Mouse (Mus musculus): ENCODE results near the gene Cd70. TPM values are rescaled to one million over a fixed set of nuclear protein-coding genes. Genes with fewer than 3 reads are reported as not detected.

Gene Cd70
- total and polyA plus RNA-seq, 2 experiments = not detected

- H3K79me2 ChIP-seq (ENCODE audit: control insufficient read depth, insufficient read depth, low read length) = no peaks in the 10 kb centered on the region
- no peak for DNase-seq (ENCODE audit: extremely low read depth, low read depth, low spot score)
- no peak overlapping the region for H3K9ac ChIP-seq (ENCODE audit: low read depth, low read length)
- 88% methylated on average over 7 of the region's 7 CpGs for WGBS
- no peak overlapping the region for H3K4me3 ChIP-seq (ENCODE audit: insufficient read depth, low read depth, low read length)
- TF ChIP-seq CTCF (IDR thresholded peaks at IDR 0.05; ENCODE audit: low read depth, low read length) (no peak), POLR2A (IDR thresholded peaks at IDR 0.05; ENCODE audit: extremely low read depth, insufficient read depth, low read length) (no peak)
- no peaks in the 10 kb centered on the region for H3K4me1 ChIP-seq (ENCODE audit: control insufficient read depth, insufficient read depth, low read length)
- H3K27me3 ChIP-seq (ENCODE audit: control insufficient read depth, insufficient read depth, low read length) = 0 out of 2 replicates have a peak, but pooled peaks cover 3% of the 10 kb centered on the region
- H3K36me3 ChIP-seq (ENCODE audit: control insufficient read depth, insufficient read depth, low read length) = no peaks in the 10 kb centered on the region
- H3K27ac ChIP-seq (replicated peaks; ENCODE audit: insufficient read depth, low read depth, low read length) = no peak overlapping the region
Measured at GRCm38 (mm10) chr17:57108040-57108665, 41.4 kb downstream of the Cd70 start.

GRCm38 (mm10) chr17:57107064-57107463, 42.5 kb downstream of the Cd70 start:
- 87% methylated on average over 5 of the region's 5 CpGs for WGBS
- H3K27ac ChIP-seq (replicated peaks; ENCODE audit: insufficient read depth, low read depth, low read length) = no peak overlapping the region
- H3K36me3 ChIP-seq (ENCODE audit: control insufficient read depth, insufficient read depth, low read length) = no peaks in the 10 kb centered on the region
- H3K9ac ChIP-seq (ENCODE audit: low read depth, low read length) = no peak overlapping the region
- no peak for DNase-seq (ENCODE audit: extremely low read depth, low read depth, low spot score)
- H3K27me3 ChIP-seq (ENCODE audit: control insufficient read depth, insufficient read depth, low read length) = 0 out of 2 replicates have a peak, but pooled peaks cover 3% of the 10 kb centered on the region
- H3K4me1 ChIP-seq (ENCODE audit: control insufficient read depth, insufficient read depth, low read length) = no peaks in the 10 kb centered on the region
- H3K4me3 ChIP-seq (ENCODE audit: insufficient read depth, low read depth, low read length) = no peak overlapping the region
- TF ChIP-seq CTCF (IDR thresholded peaks at IDR 0.05; ENCODE audit: low read depth, low read length) (no peak), POLR2A (IDR thresholded peaks at IDR 0.05; ENCODE audit: extremely low read depth, insufficient read depth, low read length) (no peak)
- H3K79me2 ChIP-seq (ENCODE audit: control insufficient read depth, insufficient read depth, low read length) = no peaks in the 10 kb centered on the region

GRCm38 (mm10) chr17:57106035-57106368, 43.6 kb downstream of the Cd70 start:
- Histone ChIP-seq H3K27ac (replicated peaks; ENCODE audit: insufficient read depth, low read depth, low read length) (no peak overlapping the region), H3K4me1 (ENCODE audit: control insufficient read depth, insufficient read depth, low read length) (no peaks in the 10 kb centered on the region), H3K27me3 (ENCODE audit: control insufficient read depth, insufficient read depth, low read length) (0 out of 2 replicates have a peak, but pooled peaks cover 3% of the 10 kb centered on the region), H3K79me2 (ENCODE audit: control insufficient read depth, insufficient read depth, low read length) (no peaks in the 10 kb centered on the region), H3K36me3 (ENCODE audit: control insufficient read depth, insufficient read depth, low read length) (no peaks in the 10 kb centered on the region), H3K9ac (ENCODE audit: low read depth, low read length) (no peak overlapping the region), H3K4me3 (ENCODE audit: insufficient read depth, low read depth, low read length) (no peak overlapping the region)
- WGBS = 35% methylated on average over 9 of the region's 9 CpGs
- TF ChIP-seq CTCF (IDR thresholded peaks at IDR 0.05; ENCODE audit: low read depth, low read length) (no peak), POLR2A (IDR thresholded peaks at IDR 0.05; ENCODE audit: extremely low read depth, insufficient read depth, low read length) (no peak)
- no peak for DNase-seq (ENCODE audit: extremely low read depth, low read depth, low spot score)

GRCm38 (mm10) chr17:57105181-57106034, 44.2 kb downstream of the Cd70 start, which contains the start of gene Tnfsf9:
Gene Tnfsf9 (plus strand): TSS chr17:57105325.
- no peak for TF ChIP-seq POLR2A (IDR thresholded peaks at IDR 0.05; ENCODE audit: extremely low read depth, insufficient read depth, low read length)
- TF ChIP-seq CTCF (IDR thresholded peaks at IDR 0.05; ENCODE audit: low read depth, low read length) = no peak
- 3% methylated on average over 57 of the region's 61 CpGs for WGBS
- Histone ChIP-seq H3K4me1 (ENCODE audit: control insufficient read depth, insufficient read depth, low read length) (no peaks in the 10 kb centered on the region), H3K27ac (replicated peaks; ENCODE audit: insufficient read depth, low read depth, low read length) (no peak within 1 kb of the TSS), H3K27me3 (ENCODE audit: control insufficient read depth, insufficient read depth, low read length) (0 out of 2 replicates have a peak, but pooled peaks cover 3% of the 10 kb centered on the region), H3K36me3 (ENCODE audit: control insufficient read depth, insufficient read depth, low read length) (no peaks in the 10 kb centered on the region), H3K4me3 (ENCODE audit: insufficient read depth, low read depth, low read length) (peak within 1 kb of the TSS; percentile 67), H3K9ac (ENCODE audit: low read depth, low read length) (peak within 1 kb of the TSS; percentile 66), H3K79me2 (ENCODE audit: control insufficient read depth, insufficient read depth, low read length) (no peaks in the 10 kb centered on the region)
- no peak for DNase-seq (ENCODE audit: extremely low read depth, low read depth, low spot score)

GRCm38 (mm10) chr17:57104496-57104895, 45.1 kb downstream of the Cd70 start:
- no peak overlapping the region for H3K9ac ChIP-seq (ENCODE audit: low read depth, low read length)
- H3K4me3 ChIP-seq (ENCODE audit: insufficient read depth, low read depth, low read length) = no peak overlapping the region
- H3K36me3 ChIP-seq (ENCODE audit: control insufficient read depth, insufficient read depth, low read length) = no peaks in the 10 kb centered on the region
- TF ChIP-seq POLR2A (IDR thresholded peaks at IDR 0.05; ENCODE audit: extremely low read depth, insufficient read depth, low read length) = no peak
- TF ChIP-seq CTCF (IDR thresholded peaks at IDR 0.05; ENCODE audit: low read depth, low read length) = no peak
- DNase-seq (ENCODE audit: extremely low read depth, low read depth, low spot score) = no peak
- WGBS = 55% methylated on average over 4 of the region's 4 CpGs
- no peaks in the 10 kb centered on the region for H3K79me2 ChIP-seq (ENCODE audit: control insufficient read depth, insufficient read depth, low read length)
- H3K27ac ChIP-seq (replicated peaks; ENCODE audit: insufficient read depth, low read depth, low read length) = no peak overlapping the region
- no peaks in the 10 kb centered on the region for H3K4me1 ChIP-seq (ENCODE audit: control insufficient read depth, insufficient read depth, low read length)
- 0 out of 2 replicates have a peak, but pooled peaks cover 4% of the 10 kb centered on the region for H3K27me3 ChIP-seq (ENCODE audit: control insufficient read depth, insufficient read depth, low read length)
